Mouse (Mus musculus) heart, embryonic 11.5 days (tissue): ENCODE measurements around the gene Sorcs2. TPM values are rescaled to one million over a fixed set of nuclear protein-coding genes. Genes with fewer than 3 reads are reported as not detected.
A peak's percentile ranks its signal among the peaks of the same experiment; 100 is the strongest.

ENCODE experiments used
- ATAC-seq: fragments of 200-750 bp; cut with Nextera tagmentation; replicated peaks from 2 replicates; pipeline ENCODE4 v1.8.0; 2017; ENCODE audit warnings: moderate library complexity; ENCODE audit not compliant: insufficient number of reproducible peaks, low FRiP score, low TSS enrichment
- H3K27ac ChIP-seq: fragments of 300-500 bp; sonication (generic); 2 replicates; pipeline ENCODE4 v1.5.1; 2014; ENCODE audit warnings: mild to moderate bottlenecking, low read depth, low read length
- H3K27me3 ChIP-seq: fragments of 300-500 bp; sonication (generic); 2 replicates; pipeline ENCODE4 v1.6.1; 2014; ENCODE audit warnings: mild to moderate bottlenecking, low read length, mixed read lengths; ENCODE audit not compliant: control insufficient read depth, insufficient read depth
- H3K36me3 ChIP-seq: fragments of 300-500 bp; sonication (generic); 2 replicates; pipeline ENCODE4 v1.6.1; 2014; ENCODE audit warnings: mild to moderate bottlenecking, low read length, moderate library complexity, mixed read lengths; ENCODE audit not compliant: control insufficient read depth, insufficient read depth
- H3K4me1 ChIP-seq: fragments of 300-500 bp; sonication (generic); 2 replicates; pipeline ENCODE4 v1.6.1; 2014; ENCODE audit warnings: low read length; ENCODE audit not compliant: control insufficient read depth, insufficient read depth
- H3K4me2 ChIP-seq: fragments of 300-500 bp; sonication (generic); 2 replicates; pipeline ENCODE4 v1.6.1; 2014; ENCODE audit warnings: mild to moderate bottlenecking, moderate library complexity
- H3K4me3 ChIP-seq: fragments of 300-500 bp; sonication (generic); 2 replicates; pipeline ENCODE4 v1.5.1; 2014; ENCODE audit warnings: low read depth, low read length
- H3K9ac ChIP-seq: fragments of 300-500 bp; sonication (generic); 2 replicates; pipeline ENCODE4 v1.6.1; 2014; ENCODE audit warnings: mild to moderate bottlenecking, low read depth, low read length, moderate library complexity
- H3K9me3 ChIP-seq: fragments of 300-500 bp; sonication (generic); replicated peaks from 2 replicates; pipeline ENCODE4 v1.6.1; 2016; ENCODE audit warnings: low read length; ENCODE audit not compliant: control insufficient read depth
- WGBS: fragments of 180-500 bp; shearing (Covaris S2); extraction: QIAGEN DNeasy Blood & Tissue Kit; methylation state at CpG from one replicate; pipeline ENCODE4 v1.1.7; 2014; ENCODE audit not compliant: insufficient replicate concordance; 5-methylcytosine and 5-hydroxymethylcytosine counted together
- polyA plus RNA-seq: library from polyadenylated mRNA; unstranded; fragments of >200 nt; fragmentation: Nextera tagmentation; extraction: Ambion mirVana; gene quantifications from 2 replicates; pipeline ENCODE4 v1.2.1, GENCODE M21; 2014

Gene Sorcs2
- polyA plus RNA-seq, 1 experiment from 2014 or later = 7.3 TPM

- Histone ChIP-seq H3K4me1 (peaks cover 9% of the 10 kb centered on the region; the same call in 1 of the 2 replicates), H3K27me3 (no peaks in the 10 kb centered on the region), H3K9ac (no peak overlapping the region), H3K4me2 (no peak overlapping the region), H3K27ac (no peak overlapping the region), H3K36me3 (no peaks in the 10 kb centered on the region), H3K4me3 (no peak overlapping the region), H3K9me3 (no peaks in the 10 kb centered on the region)
- 85% methylated on average over 10 of the region's 10 CpGs for WGBS
- ATAC-seq = no peak
Measured at GRCm38 (mm10) chr5:36007649-36008048, 390.3 kb downstream of the Sorcs2 start.

GRCm38 (mm10) chr5:36006586-36006985, 391.4 kb downstream of the Sorcs2 start:
- Histone ChIP-seq H3K4me1 (peaks cover 9% of the 10 kb centered on the region; the same call in 1 of the 2 replicates), H3K27ac (no peak overlapping the region), H3K36me3 (peaks cover under 1% of the 10 kb centered on the region; the same call in 1 of the 2 replicates), H3K9me3 (no peaks in the 10 kb centered on the region), H3K27me3 (no peaks in the 10 kb centered on the region), H3K9ac (no peak overlapping the region), H3K4me3 (no peak overlapping the region), H3K4me2 (no peak overlapping the region)
- no peak for ATAC-seq
- WGBS = 69% methylated on average over 5 of the region's 5 CpGs

- Histone ChIP-seq H3K9ac (no peak overlapping the region), H3K36me3 (peaks cover 3% of the 10 kb centered on the region; the same call in 1 of the 2 replicates), H3K4me3 (no peak overlapping the region), H3K9me3 (no peaks in the 10 kb centered on the region), H3K4me1 (peaks cover 6% of the 10 kb centered on the region; the same call in 1 of the 2 replicates), H3K4me2 (no peak overlapping the region), H3K27ac (no peak overlapping the region), H3K27me3 (no peaks in the 10 kb centered on the region)
- no peak for ATAC-seq
- WGBS = 70% methylated on average over 8 of the region's 8 CpGs
Measured at GRCm38 (mm10) chr5:36006106-36006505, 391.8 kb downstream of the Sorcs2 start.

GRCm38 (mm10) chr5:36003797-36004196, 394.1 kb downstream of the Sorcs2 start:
- WGBS = 72% methylated on average over 10 of the region's 10 CpGs
- peaks cover 15% of the 10 kb centered on the region for H3K36me3 ChIP-seq

GRCm38 (mm10) chr5:35989986-35990735, 407.8 kb downstream of the Sorcs2 start:
- peaks cover 8% of the 10 kb centered on the region for H3K4me1 ChIP-seq
- no peak overlapping the region for H3K9ac ChIP-seq
- H3K27ac ChIP-seq = no peak overlapping the region
- peaks cover 33% of the 10 kb centered on the region for H3K36me3 ChIP-seq
- no peaks in the 10 kb centered on the region for H3K27me3 ChIP-seq
- H3K9me3 ChIP-seq = no peaks in the 10 kb centered on the region
- no peak for ATAC-seq
- 85% methylated on average over 11 of the region's 11 CpGs for WGBS
- H3K4me2 ChIP-seq = no peak overlapping the region
- H3K4me3 ChIP-seq = no peak overlapping the region

More at GRCm38 (mm10) chr5:36003797-36004196, 394.1 kb downstream of the Sorcs2 start:
- H3K4me3 ChIP-seq = no peak overlapping the region
- no peak overlapping the region for H3K9ac ChIP-seq
- no peaks in the 10 kb centered on the region for H3K27me3 ChIP-seq
- no peaks in the 10 kb centered on the region for H3K4me1 ChIP-seq
- no peak overlapping the region for H3K27ac ChIP-seq
- no peaks in the 10 kb centered on the region for H3K9me3 ChIP-seq
- no peak for ATAC-seq
- H3K4me2 ChIP-seq = no peak overlapping the region

GRCm38 (mm10) chr5:35989506-35989905, 408.4 kb downstream of the Sorcs2 start:
- no peak overlapping the region for H3K4me3 ChIP-seq
- H3K36me3 ChIP-seq = peaks cover 32% of the 10 kb centered on the region
- no peaks in the 10 kb centered on the region for H3K9me3 ChIP-seq
- no peak overlapping the region for H3K4me2 ChIP-seq
- ATAC-seq = no peak
- H3K4me1 ChIP-seq = peaks cover 11% of the 10 kb centered on the region
- no peak overlapping the region for H3K27ac ChIP-seq
- 83% methylated on average over 6 of the region's 6 CpGs for WGBS
- no peak overlapping the region for H3K9ac ChIP-seq
- no peaks in the 10 kb centered on the region for H3K27me3 ChIP-seq

GRCm38 (mm10) chr5:35988085-35988484, 409.9 kb downstream of the Sorcs2 start:
- no peaks in the 10 kb centered on the region for H3K9me3 ChIP-seq
- no peak for ATAC-seq
- H3K4me3 ChIP-seq = no peak overlapping the region
- no peak overlapping the region for H3K4me2 ChIP-seq
- no peaks in the 10 kb centered on the region for H3K27me3 ChIP-seq
- WGBS = 88% methylated on average over 8 of the region's 8 CpGs
- no peak overlapping the region for H3K9ac ChIP-seq
- peaks cover 32% of the 10 kb centered on the region for H3K36me3 ChIP-seq
- H3K4me1 ChIP-seq = peaks cover 11% of the 10 kb centered on the region
- H3K27ac ChIP-seq = no peak overlapping the region

- no peak overlapping the region for H3K4me3 ChIP-seq
- no peaks in the 10 kb centered on the region for H3K27me3 ChIP-seq
- H3K9ac ChIP-seq = no peak overlapping the region
- peak overlapping the region; percentile 75 for H3K27ac ChIP-seq
- no peak for ATAC-seq
- no peak overlapping the region; the same call in 1 of the 2 replicates for H3K4me2 ChIP-seq
- WGBS = 61% methylated on average over 8 of the region's 8 CpGs
- peaks cover 29% of the 10 kb centered on the region for H3K36me3 ChIP-seq
- H3K4me1 ChIP-seq = peaks cover 11% of the 10 kb centered on the region
- no peaks in the 10 kb centered on the region for H3K9me3 ChIP-seq
Measured at GRCm38 (mm10) chr5:35985611-35986010, 412.3 kb downstream of the Sorcs2 start.

GRCm38 (mm10) chr5:35981976-35982375, 416.0 kb downstream of the Sorcs2 start:
- Histone ChIP-seq H3K27ac (no peak overlapping the region), H3K9ac (no peak overlapping the region), H3K27me3 (no peaks in the 10 kb centered on the region), H3K36me3 (peaks cover 23% of the 10 kb centered on the region), H3K4me2 (no peak overlapping the region), H3K4me3 (no peak overlapping the region), H3K9me3 (no peaks in the 10 kb centered on the region), H3K4me1 (peaks cover 11% of the 10 kb centered on the region)
- ATAC-seq = no peak
- 44% methylated on average over 4 of the region's 4 CpGs for WGBS
